Mouse (Mus musculus) lung, postnatal 0 days (tissue): Measurements from ENCODE around the gene Kcnj13.

Source experiments
- CTCF ChIP-seq: IDR thresholded peaks from 2 replicates; pipeline ENCODE4 v1.5.1; 2016; ENCODE audit warnings: antibody characterized with exemption, mild to moderate bottlenecking
- EP300 ChIP-seq: IDR thresholded peaks from 2 replicates; pipeline ENCODE4 v1.6.1; 2016; ENCODE audit warnings: antibody characterized with exemption, mild to moderate bottlenecking, control low read depth

- TF ChIP-seq CTCF (no peak), EP300 (no peak)
Observed at GRCm38 (mm10) chr1:87409380-87409779, 14.9 kb upstream of the Kcnj13 start.
